Mouse (Mus musculus): ENCODE measurements at regions not wholly inside any gene's neighbourhood (a gene's known extent, or its start where the extent isn't known, plus 50 kb on each side); places are given as distances from the start of the nearest gene placed in this dataset.

DNA sequence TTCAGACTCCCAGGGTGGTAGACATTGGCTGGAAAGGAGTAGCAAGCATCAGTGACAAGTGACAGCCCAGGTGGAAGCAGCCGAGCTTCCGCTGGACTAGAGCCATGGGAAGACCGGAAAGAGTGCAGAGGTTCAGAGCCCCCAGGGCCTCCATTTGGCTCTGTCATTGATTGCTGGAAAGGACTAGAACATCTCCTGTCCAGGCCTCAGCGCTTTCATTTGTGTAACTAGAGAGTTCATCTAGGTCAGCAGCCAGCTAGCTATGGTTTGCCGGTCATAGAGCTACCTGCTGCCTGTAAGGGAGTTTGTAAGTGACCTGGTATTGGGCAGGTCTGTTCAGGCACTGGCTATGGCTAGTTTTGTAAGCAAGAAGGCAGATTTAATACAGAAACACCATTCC lies 134.3 kb downstream of the Gm10260 start:
- no peak for DNase-seq (ENCODE audit: low spot score in 2 of 2)
- intact Hi-C loops (cut with DNase I): no loop called here

- intact Hi-C loops (cut with DNase I): no loop called here
- no peak for DNase-seq (ENCODE audit: low spot score in 2 of 2)
Observed at GRCm38 (mm10) chr13:97625391-97625790, 135.0 kb downstream of the Gm10260 start.

DNA sequence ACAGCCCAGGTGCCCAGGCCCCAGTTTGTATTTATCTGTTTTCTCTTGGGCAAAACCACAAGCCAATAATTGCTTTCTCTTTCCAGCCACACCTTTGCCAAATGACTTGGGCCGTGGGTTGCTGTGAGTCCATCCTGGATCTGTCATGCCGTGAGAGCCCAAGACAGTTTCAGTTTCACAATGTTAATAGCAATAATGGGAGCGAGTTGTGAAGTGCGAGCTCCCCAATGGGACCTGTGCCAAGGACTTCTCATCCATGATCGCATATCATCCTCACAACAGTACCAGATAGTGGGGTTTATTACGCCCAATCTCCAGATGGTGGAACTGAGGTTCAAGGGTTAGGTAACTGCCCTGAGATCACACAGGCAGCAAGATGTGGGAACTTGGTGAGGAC lies 142.2 kb downstream of the Gm10260 start:
- intact Hi-C loops (cut with DNase I): no loop called here
- DNase-seq (ENCODE audit: low spot score in 2 of 2): no peak

DNA sequence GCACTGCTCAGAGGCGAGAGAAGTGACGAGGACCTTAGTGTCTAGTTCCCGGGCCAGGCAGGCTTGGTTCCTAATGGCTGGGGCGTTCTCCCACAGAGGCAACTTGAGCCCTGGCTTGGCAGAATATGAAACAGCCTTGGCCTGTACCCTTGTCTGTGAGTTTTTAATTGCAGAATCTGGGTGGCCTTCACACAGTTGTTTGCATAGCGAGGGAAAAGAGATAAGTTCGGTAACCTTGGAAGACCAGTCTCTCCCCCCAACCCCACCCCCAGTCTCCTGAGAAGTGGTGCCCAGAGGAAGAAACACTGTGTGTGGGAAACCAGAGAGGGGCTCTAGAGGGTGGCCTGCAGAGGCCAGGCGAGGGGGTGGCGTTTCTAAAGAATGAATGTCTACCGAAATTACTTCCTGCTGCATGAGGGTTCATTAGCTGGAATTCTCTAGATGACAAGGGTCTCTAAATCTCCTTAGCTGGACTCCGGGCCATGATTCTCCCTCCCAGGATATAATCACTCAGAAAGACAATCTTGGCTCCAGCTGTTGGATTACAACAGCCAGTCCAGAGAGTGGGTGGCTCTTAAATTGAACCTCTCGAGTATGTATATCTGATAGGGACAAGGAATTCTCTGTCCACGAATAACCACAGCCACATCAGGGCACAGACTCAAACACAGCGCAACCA lies 142.8 kb downstream of the Gm10260 start:
- DNase-seq (ENCODE audit: low spot score in 2 of 2): no peak
- intact Hi-C loops (cut with DNase I): no loop called here

- intact Hi-C loops (cut with DNase I): no loop called here
- no peak for DNase-seq (ENCODE audit: low spot score in 2 of 2)
Observed at GRCm38 (mm10) chr13:97616919-97617318, 143.5 kb downstream of the Gm10260 start.

DNA sequence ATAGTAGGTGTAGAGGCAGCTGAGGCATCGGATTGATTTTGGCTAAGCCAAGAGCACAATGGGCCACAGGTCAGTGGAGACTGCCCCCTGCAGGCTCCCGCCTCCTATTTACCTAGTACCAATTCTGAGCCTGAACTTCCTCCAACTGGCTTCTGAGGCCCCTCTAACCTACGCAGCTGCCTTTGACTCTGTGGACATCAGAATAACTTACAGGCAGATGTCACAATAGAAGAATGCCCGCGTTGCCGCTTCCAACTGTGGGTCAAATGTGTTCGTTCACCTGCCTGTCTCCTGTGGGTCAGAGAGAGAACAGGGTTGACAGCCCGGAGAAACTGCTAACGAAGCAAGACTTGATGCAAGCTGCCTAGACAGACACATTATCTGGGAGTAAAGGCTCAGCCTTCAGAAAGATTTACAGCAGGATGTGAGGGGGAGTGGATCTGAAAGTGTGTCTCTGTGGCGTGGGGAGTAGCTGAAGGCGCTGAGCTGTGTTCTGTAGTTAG lies 153.2 kb downstream of the Gm10260 start:
- intact Hi-C loops (cut with DNase I): no loop called here
- DNase-seq (ENCODE audit: low spot score in 2 of 2): peak; percentile 55 to 73

DNA sequence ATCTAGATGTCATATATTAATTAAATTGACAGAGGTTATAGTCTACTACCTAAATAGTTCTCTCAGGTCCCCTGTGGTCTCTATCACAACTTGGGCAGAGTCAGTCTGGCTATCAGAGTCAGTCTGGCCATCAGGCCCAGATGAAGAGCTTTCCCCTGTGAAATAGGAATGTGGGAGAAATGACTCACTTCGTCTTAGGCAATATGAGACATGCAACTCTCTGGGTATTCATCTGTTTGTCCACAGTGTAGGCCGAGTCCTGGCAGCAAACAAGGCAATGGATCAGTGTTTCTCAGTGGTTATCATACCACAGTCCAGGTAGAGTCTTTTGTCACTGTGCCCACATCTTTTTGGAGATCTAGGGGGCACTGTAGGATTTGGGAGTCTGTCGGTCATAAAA lies 156.0 kb downstream of the Gm10260 start:
- no peak for DNase-seq (ENCODE audit: low spot score in 2 of 2)
- intact Hi-C loops (cut with DNase I): no loop called here

- DNase-seq (ENCODE audit: low spot score in 2 of 2): no peak
- intact Hi-C loops (cut with DNase I): no loop called here
Observed at GRCm38 (mm10) chr13:97601135-97601730, 159.2 kb downstream of the Gm10260 start.

GRCm38 (mm10) chr13:97600136-97600535 lies 160.3 kb downstream of the Gm10260 start:
- intact Hi-C loops (cut with DNase I): no loop called here
- DNase-seq (ENCODE audit: low spot score in 2 of 2): no peak

- DNase-seq (ENCODE audit: low spot score in 2 of 2): no peak
- intact Hi-C loops (cut with DNase I): no loop called here
Observed at GRCm38 (mm10) chr13:97598507-97599431, 161.7 kb downstream of the Gm10260 start.

GRCm38 (mm10) chr13:97594851-97595250 lies 165.6 kb downstream of the Gm10260 start:
- no peak for DNase-seq (ENCODE audit: low spot score in 2 of 2)
- intact Hi-C loops (cut with DNase I): no loop called here

- no peak for DNase-seq (ENCODE audit: low spot score in 2 of 2)
- intact Hi-C loops (cut with DNase I): no loop called here
Observed at GRCm38 (mm10) chr13:97589626-97590025, 170.8 kb downstream of the Gm10260 start.

DNA sequence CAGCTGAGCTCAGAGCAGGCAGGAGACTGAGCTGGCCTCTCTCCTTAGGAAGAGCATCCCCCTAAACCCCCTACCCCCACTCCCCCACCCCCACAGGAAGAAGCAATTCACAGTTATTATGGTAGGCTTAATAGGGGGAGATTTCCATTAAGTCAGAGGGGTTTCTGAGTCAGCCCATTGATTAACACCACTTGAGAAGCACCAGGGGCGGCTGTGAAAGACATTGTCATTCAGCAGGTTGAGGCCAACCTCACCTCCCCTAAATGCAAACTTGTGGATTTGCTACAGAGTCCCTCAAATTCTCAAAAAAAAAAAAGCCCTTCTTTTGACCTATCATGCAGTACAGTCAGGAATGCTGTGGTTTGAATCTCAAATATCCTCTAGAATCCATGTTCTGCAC lies 172.3 kb downstream of the Gm10260 start:
- intact Hi-C loops (cut with DNase I): no loop called here
- DNase-seq (ENCODE audit: low spot score in 2 of 2): no peak

DNA sequence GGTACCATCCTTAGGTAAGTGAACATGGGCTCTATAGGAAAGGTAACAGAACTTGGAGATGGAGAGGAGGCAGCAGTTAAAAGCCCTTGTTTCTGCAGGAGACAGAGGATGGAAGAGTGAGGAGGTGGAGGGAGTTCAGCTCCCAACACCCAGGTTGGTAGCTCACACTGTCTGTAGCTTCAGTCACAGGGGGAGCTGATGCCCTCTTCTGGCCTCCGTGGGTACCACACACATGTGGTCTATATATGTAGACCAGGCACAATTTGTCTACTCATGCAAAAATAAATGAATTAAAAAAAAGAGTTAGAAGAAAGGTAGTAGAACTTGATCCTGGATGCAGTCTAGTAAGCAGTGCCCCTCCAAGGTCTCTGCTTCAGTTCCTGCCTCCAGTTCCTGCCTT lies 173.3 kb downstream of the Gm10260 start:
- intact Hi-C loops (cut with DNase I): no loop called here
- no peak for DNase-seq (ENCODE audit: low spot score in 2 of 2)

DNA sequence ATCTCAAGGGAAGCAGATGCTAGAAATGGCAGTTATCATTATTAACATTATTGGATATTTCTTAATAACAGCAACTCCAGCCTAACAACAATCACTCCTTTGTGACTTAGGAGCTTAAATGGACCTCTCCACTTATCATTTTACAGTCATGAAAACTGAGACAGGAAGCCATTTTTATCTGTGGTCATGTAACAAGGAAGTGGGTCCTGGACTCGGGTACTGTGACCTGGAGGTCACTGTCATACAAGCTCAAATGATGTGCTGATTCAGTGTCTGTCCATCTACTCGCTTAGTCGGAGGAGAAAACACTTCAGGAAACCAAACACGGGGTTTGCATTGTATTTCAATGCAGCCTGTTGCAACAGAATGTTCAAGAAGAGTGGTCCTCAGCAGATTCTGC lies 176.4 kb downstream of the Gm10260 start:
- DNase-seq (ENCODE audit: low spot score in 2 of 2): no peak
- intact Hi-C loops (cut with DNase I): no loop called here

GRCm38 (mm10) chr13:97581380-97581779 lies 179.1 kb downstream of the Gm10260 start:
- intact Hi-C loops (cut with DNase I): no loop called here

GRCm38 (mm10) chr13:97580241-97580874 lies 180.1 kb downstream of the Gm10260 start:
- intact Hi-C loops (cut with DNase I): no loop called here
- peak in 1 of 2 experiments; percentile 25 for DNase-seq (ENCODE audit: low spot score in 2 of 2)

More at GRCm38 (mm10) chr13:97581380-97581779, 179.1 kb downstream of the Gm10260 start:
- DNase-seq (ENCODE audit: low spot score in 2 of 2): no peak

- intact Hi-C loops (cut with DNase I): no loop called here
- no peak for DNase-seq (ENCODE audit: low spot score in 2 of 2)
Observed at GRCm38 (mm10) chr13:97578595-97578994, 181.8 kb downstream of the Gm10260 start.

DNA sequence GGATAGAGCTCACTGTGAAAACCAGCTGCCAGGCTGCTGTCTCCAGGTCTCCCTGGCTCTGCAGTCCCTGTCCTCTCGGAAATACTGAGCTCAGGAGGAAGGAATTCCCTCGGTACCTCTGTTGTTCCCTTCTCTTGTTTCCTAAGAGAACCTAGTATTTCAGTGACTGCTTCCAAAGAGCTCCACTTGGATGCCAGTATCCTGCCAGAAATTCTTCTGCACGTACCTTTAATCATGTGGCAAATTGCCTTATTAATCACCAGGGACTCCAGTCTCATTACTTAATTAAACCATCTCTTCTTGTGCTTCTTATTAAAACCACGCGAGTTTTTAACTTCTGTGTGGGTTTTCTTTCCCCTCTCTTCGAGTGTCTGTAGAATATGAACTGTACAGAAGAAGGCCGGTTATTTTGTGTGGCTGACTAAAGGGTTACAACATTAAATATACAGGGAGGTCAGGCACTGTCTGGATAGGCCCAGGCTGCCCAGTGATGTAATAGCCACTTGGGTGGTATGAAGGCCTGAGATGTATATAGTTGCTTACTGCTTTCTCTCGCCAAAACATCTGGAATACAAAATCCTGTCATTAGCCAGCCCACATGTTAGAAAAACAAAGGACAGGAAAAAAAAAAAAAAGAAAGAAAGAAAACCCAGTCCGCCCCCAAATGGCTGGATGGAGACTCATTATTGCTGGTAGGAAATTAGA lies 183.2 kb downstream of the Gm10260 start:
- intact Hi-C loops (cut with DNase I): no loop called here
- DNase-seq (ENCODE audit: low spot score in 2 of 2): no peak
